Mouse (Mus musculus) neural tube, embryonic 11.5 days (tissue): ENCODE data around the gene Prkca. TPM values are rescaled to one million over a fixed set of nuclear protein-coding genes. Genes with fewer than 3 reads are reported as not detected.

Experiments
- ATAC-seq: fragments of 200-750 bp; cut with Nextera tagmentation; 2 replicates; pipeline ENCODE4 v1.8.0; 2017; ENCODE audit warnings: moderate number of reproducible peaks, mild to moderate bottlenecking, moderate TSS enrichment, moderate library complexity; ENCODE audit not compliant: insufficient read depth, low FRiP score, low TSS enrichment
- DNase-seq: peaks from one replicate; pipeline ENCODE4 v3.0.0-alpha.2; 2015; ENCODE audit warnings: low spot score
- H3K27ac ChIP-seq: fragments of 300-500 bp; sonication (generic); 2 replicates; pipeline ENCODE4 v1.5.1; 2014; ENCODE audit warnings: low read depth, mild to moderate bottlenecking, low read length
- H3K27me3 ChIP-seq: fragments of 300-500 bp; sonication (generic); 2 replicates; pipeline ENCODE4 v1.6.1; 2014; ENCODE audit warnings: mild to moderate bottlenecking, low read length, mixed read lengths; ENCODE audit not compliant: control insufficient read depth, insufficient read depth
- H3K36me3 ChIP-seq: fragments of 300-500 bp; sonication (generic); 2 replicates; pipeline ENCODE4 v1.6.1; 2014; ENCODE audit warnings: mild to moderate bottlenecking, low read length, moderate library complexity, mixed read lengths; ENCODE audit not compliant: control insufficient read depth, insufficient read depth
- H3K4me1 ChIP-seq: fragments of 300-500 bp; sonication (generic); 2 replicates; pipeline ENCODE4 v1.6.1; 2014; ENCODE audit warnings: low read length, mixed read lengths; ENCODE audit not compliant: control insufficient read depth, insufficient read depth
- H3K4me2 ChIP-seq: fragments of 300-500 bp; sonication (generic); 2 replicates; pipeline ENCODE4 v1.6.1; 2014; ENCODE audit warnings: low read depth, mild to moderate bottlenecking, moderate library complexity
- H3K4me3 ChIP-seq: fragments of 300-500 bp; sonication (generic); 2 replicates; pipeline ENCODE4 v1.5.1; 2014; ENCODE audit warnings: low read depth, low read length
- H3K9ac ChIP-seq: fragments of 300-500 bp; sonication (generic); 2 replicates; pipeline ENCODE4 v1.6.1; 2014; ENCODE audit warnings: mild to moderate bottlenecking, low read length
- H3K9me3 ChIP-seq: fragments of 300-500 bp; sonication (generic); 2 replicates; pipeline ENCODE4 v1.6.1; 2016; ENCODE audit warnings: low read length; ENCODE audit not compliant: control insufficient read depth
- WGBS: fragments of 180-500 bp; shearing (Covaris S2); extraction: QIAGEN DNeasy Blood & Tissue Kit; methylation state at CpG from one replicate; pipeline ENCODE4 v1.1.7; 2014; 5-methylcytosine and 5-hydroxymethylcytosine counted together
- polyA plus RNA-seq: library from polyadenylated mRNA; unstranded; fragments of >200 nt; fragmentation: Nextera tagmentation; extraction: Ambion mirVana; gene quantifications from 2 replicates; pipeline ENCODE4 v1.2.1, GENCODE M21; 2014

Prkca gene
- polyA plus RNA-seq, 1 experiment from 2014 or later, result 7.7 TPM

DNA sequence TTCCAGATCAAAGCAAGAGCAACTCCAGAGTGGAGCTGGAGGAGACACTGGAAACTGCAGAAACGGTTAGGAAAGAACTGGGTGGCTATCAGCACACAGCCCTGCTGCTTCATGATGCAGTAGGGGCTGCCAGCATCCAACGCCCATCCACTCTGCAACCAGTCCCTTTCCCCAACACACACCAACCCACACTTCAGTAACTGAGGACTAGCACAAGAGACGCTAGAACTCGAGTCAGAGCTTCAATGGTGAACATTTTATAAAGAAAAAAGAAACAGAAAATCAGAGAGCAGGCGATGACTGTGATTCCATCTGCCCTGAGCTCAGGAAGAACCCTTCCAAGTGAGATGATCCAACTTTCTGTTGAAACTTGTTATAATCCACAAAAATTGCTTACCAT, 31.2 kb downstream of the Prkca start:
- Histone ChIP-seq H3K9me3 (no peaks in the 10 kb centered on the region), H3K27ac (no peak overlapping the region), H3K4me3 (no peak overlapping the region), H3K4me2 (no peak overlapping the region), H3K4me1 (no peaks in the 10 kb centered on the region), H3K9ac (no peak overlapping the region), H3K27me3 (no peaks in the 10 kb centered on the region), H3K36me3 (no peaks in the 10 kb centered on the region)
- 89% methylated on average over 5 of the region's 5 CpGs for WGBS
- DNase-seq (no peak), ATAC-seq (no peak)

DNA sequence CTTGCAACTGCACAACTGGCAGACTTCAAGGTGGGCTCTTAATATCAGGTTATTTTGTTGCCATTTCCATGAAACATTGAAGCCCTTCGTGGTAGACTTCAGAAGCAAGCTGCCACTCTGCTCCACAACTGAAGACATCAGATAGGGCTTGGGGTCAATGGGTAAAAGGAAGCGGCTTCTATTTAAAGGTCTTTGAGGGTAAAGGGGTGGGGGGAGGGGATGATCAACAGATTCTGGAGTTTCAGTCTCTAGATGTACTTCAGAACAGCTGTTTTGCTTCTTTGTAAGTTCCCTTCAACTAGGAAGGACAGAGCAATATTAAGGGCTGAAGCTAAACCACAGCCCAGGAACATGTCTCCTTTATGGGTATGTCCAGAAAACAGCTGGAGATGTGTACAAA, 31.8 kb downstream of the Prkca start:
- Histone ChIP-seq H3K36me3 (no peaks in the 10 kb centered on the region), H3K9me3 (no peaks in the 10 kb centered on the region), H3K27me3 (no peaks in the 10 kb centered on the region), H3K4me2 (no peak overlapping the region), H3K27ac (no peak overlapping the region), H3K9ac (no peak overlapping the region), H3K4me1 (no peaks in the 10 kb centered on the region), H3K4me3 (no peak overlapping the region)
- DNase-seq, result no peak
- 83% methylated on average over 2 of the region's 2 CpGs for WGBS
- no peak for ATAC-seq

DNA sequence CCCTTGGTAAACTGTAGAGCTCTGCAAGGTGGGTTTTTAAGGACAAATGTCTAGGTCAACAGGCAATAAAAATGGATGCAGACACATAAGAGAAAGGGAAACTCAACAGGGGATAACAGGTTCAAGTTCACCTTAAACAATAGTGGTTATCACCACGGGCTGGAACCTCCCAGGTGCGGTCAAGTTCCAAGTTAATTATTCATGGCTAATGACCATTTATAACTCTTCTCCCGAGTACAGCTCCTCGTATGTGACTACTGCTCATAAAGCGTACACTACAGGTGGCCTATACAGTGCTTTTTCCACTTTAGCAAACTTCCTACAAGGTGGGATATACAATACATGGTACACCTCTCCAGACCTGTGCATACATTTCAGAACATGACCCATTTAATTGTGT, 33.9 kb downstream of the Prkca start:
- Histone ChIP-seq H3K4me2 (no peak overlapping the region), H3K27ac (no peak overlapping the region), H3K27me3 (no peaks in the 10 kb centered on the region), H3K36me3 (no peaks in the 10 kb centered on the region), H3K4me3 (no peak overlapping the region), H3K9ac (no peak overlapping the region), H3K4me1 (no peaks in the 10 kb centered on the region), H3K9me3 (no peaks in the 10 kb centered on the region)
- 82% methylated on average over 5 of the region's 5 CpGs for WGBS
- ATAC-seq (no peak), DNase-seq (no peak)

DNA sequence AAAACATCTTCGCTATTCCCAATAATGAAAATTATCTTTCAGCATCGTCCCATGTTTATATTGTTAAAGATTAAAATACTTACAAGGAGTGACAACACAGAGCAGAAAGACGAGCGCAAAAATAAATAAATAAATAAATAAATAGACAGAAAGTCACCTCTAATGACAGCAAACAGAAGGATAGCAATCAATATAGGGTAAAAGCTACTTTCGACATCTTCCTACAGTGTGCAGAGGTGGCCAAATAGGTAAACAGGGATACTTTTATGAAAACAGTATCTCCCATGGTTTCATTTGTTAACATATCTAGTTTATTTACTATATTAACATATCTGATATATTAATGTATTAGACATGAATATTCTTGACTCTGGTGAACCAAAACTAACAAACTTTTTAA, 35.5 kb downstream of the Prkca start:
- Histone ChIP-seq H3K4me3 (no peak overlapping the region), H3K27ac (no peak overlapping the region), H3K4me1 (no peaks in the 10 kb centered on the region), H3K36me3 (no peaks in the 10 kb centered on the region), H3K9me3 (no peaks in the 10 kb centered on the region), H3K4me2 (no peak overlapping the region), H3K9ac (no peak overlapping the region), H3K27me3 (no peaks in the 10 kb centered on the region)
- WGBS, result 97% methylated on average over 5 of the region's 5 CpGs
- ATAC-seq, result no peak
- no peak for DNase-seq

DNA sequence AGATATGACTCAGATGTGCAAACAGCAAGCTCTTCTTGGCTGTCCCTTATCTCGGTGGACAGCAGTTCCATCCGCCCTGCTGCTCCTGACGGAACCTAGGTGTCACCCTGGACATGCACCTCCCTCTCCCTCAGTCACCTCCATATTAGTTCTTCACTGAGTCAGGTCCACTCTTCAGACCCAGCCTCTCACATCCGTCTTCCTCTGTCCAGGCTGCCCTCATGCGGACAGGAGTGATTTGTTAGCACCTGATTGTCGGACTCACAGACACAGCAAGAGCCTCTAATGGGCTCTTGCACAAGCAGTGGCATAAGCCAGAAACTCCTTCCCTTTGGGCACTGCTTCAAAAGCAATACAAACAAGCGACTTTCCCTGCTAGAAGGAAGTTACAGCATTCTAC, 36.5 kb downstream of the Prkca start:
- no peaks in the 10 kb centered on the region for H3K36me3 ChIP-seq

DNA sequence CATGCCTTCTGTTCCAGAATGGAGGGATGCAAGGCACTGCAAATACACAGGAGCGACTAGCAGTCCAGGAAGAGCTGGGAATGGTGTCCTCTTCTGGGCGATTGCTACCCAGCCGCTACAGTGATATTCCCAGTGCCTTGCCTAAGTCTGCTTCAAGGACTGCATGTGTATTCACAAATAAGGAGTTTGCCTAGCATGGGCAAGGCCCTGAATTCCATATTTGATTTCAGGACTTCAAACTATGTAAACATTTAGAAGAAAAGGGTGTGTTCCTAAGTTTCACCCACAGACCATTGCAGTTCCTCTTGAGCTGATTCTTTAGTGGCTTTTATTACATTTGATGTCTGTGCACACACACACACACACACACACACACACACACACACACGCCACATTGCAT, 39.9 kb downstream of the Prkca start:
- H3K27me3 ChIP-seq, result no peaks in the 10 kb centered on the region
- WGBS, result 94% methylated on average over 4 of the region's 4 CpGs
- ATAC-seq, result no peak
- no peak overlapping the region for H3K4me3 ChIP-seq
- DNase-seq, result no peak
- H3K9ac ChIP-seq, result no peak overlapping the region
- H3K4me1 ChIP-seq, result no peaks in the 10 kb centered on the region
- no peak overlapping the region for H3K4me2 ChIP-seq
- H3K9me3 ChIP-seq, result no peaks in the 10 kb centered on the region
- H3K27ac ChIP-seq, result no peak overlapping the region
- H3K36me3 ChIP-seq, result no peaks in the 10 kb centered on the region

More for the DNA sequence above, 36.5 kb downstream of the Prkca start:
- Histone ChIP-seq H3K9me3 (no peaks in the 10 kb centered on the region), H3K27ac (no peak overlapping the region), H3K4me3 (no peak overlapping the region), H3K9ac (no peak overlapping the region), H3K4me1 (no peaks in the 10 kb centered on the region), H3K27me3 (no peaks in the 10 kb centered on the region), H3K4me2 (no peak overlapping the region)
- ATAC-seq (no peak), DNase-seq (no peak)
- WGBS, result 76% methylated on average over 7 of the region's 7 CpGs

DNA sequence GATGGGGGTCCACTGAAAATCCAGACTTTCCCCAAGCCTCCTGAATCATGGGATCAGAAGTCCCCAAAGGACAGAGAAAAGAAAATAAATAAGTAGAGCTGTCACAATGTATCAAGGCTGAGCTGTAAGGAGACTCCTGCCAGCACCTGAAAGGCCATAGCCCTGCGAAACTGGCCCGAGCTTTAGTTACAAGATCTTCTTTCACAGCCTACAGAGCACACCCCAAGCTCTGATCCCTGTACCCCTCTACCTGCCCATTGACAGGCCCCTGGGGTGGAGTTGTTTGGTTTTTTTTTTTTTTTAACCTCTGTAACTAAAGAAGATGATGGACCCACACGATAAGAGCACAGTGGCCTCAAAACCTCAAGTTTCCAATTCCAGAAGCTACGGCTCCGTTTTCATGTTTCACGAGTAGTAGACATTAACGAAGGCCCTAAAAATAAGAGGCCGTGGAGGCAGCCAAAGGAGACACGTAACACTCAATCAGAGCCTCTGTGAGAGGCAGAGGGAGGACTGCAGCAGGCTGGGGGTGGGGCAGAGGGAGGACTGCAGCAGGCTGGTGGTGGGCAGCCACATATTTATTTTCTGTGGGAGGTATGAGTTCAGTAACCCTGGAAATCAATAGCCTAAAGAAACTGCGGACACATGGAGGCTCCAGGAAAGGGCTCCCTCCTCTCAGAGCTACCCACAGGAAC, 41.8 kb downstream of the Prkca start:
- Histone ChIP-seq H3K4me3 (no peak overlapping the region), H3K36me3 (no peaks in the 10 kb centered on the region), H3K4me2 (no peak overlapping the region), H3K9ac (no peak overlapping the region), H3K9me3 (no peaks in the 10 kb centered on the region), H3K27me3 (no peaks in the 10 kb centered on the region), H3K4me1 (no peaks in the 10 kb centered on the region), H3K27ac (no peak overlapping the region)
- WGBS, result 83% methylated on average over 10 of the region's 10 CpGs
- DNase-seq, result no peak
- ATAC-seq, result no peak

DNA sequence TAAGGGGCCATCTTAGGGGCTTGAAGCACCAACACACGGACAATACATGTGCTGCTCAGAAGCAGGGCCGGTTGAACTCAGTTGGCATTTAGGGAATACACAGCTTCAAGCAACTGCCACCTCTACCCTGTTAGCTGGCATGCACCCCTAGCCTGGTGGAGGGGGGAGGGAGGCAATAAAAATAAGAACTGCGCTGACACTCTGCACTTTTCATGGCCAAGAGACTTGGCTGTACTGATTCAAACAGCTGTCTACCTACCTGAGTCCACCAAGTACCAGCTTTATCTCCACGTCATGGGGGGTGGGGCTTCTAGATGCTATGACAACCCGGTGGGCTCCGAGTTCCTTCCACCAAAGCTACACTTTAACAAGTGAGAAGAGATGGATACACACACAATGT, 42.7 kb downstream of the Prkca start:
- H3K27ac ChIP-seq, result no peak overlapping the region
- no peak overlapping the region for H3K4me3 ChIP-seq
- H3K4me2 ChIP-seq, result no peak overlapping the region
- H3K36me3 ChIP-seq, result no peaks in the 10 kb centered on the region
- whole genome bisulfite sequencing, result 84% methylated on average over 6 of the region's 6 CpGs
- no peaks in the 10 kb centered on the region for H3K4me1 ChIP-seq
- H3K9ac ChIP-seq, result no peak overlapping the region
- ATAC-seq, result no peak
- no peak for DNase-seq
- H3K27me3 ChIP-seq, result no peaks in the 10 kb centered on the region
- H3K9me3 ChIP-seq, result no peaks in the 10 kb centered on the region

DNA sequence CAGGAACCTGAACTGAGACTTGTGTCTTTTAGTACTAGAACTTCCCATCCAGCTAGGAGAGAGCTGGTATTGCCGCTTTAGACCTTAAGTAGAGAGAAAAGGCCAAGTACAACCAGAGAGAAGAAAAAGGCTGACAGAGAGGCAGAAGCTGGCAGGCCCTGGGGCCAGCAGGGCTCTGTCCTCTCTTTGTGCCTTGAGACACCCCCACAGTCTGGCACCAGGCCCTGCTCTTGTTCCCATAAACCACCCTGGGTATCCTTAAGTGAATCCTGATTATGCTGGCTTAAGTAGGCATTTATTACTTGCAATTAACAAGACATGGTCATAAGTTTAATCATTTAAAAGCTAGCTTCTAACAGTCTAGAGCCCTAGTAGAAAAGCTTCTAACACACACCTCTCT, 43.3 kb downstream of the Prkca start:
- H3K27me3 ChIP-seq, result no peaks in the 10 kb centered on the region
- H3K9ac ChIP-seq, result no peak overlapping the region
- H3K4me3 ChIP-seq, result no peak overlapping the region
- H3K36me3 ChIP-seq, result no peaks in the 10 kb centered on the region
- ATAC-seq (no peak), DNase-seq (no peak)
- H3K4me1 ChIP-seq, result no peaks in the 10 kb centered on the region
- H3K9me3 ChIP-seq, result no peaks in the 10 kb centered on the region
- no peak overlapping the region for H3K27ac ChIP-seq
- WGBS, result 84% methylated on average over 1 of the region's 1 CpGs
- H3K4me2 ChIP-seq, result no peak overlapping the region
